Mouse (Mus musculus): Measurements from ENCODE around the gene Otub1.

- TF ChIP-seq CTCF (IDR thresholded peaks at IDR 0.05; ENCODE audit: low read depth) (no peak), EP300 (IDR thresholded peaks at IDR 0.05; ENCODE audit: low read depth) (no peak)
Observed at GRCm38 (mm10) chr19:7224253-7224652, 18.1 kb upstream of the Otub1 start.

Data from liver, embryonic 14.5 days (tissue).